Mouse (Mus musculus) megakaryocyte, embryonic 14.5 days (primary cell): ENCODE data around the gene Acod1.

Source experiments
- FLI1 ChIP-seq: IDR thresholded peaks from 2 replicates; pipeline ENCODE4 v1.6.1; 2012; ENCODE audit warnings: low read length, inconsistent platforms, mixed read lengths
- GATA1 ChIP-seq: IDR thresholded peaks from 3 replicates; pipeline ENCODE4 v1.6.1; 2012; ENCODE audit warnings: mixed read lengths, low read length, inconsistent platforms, borderline replicate concordance

DNA sequence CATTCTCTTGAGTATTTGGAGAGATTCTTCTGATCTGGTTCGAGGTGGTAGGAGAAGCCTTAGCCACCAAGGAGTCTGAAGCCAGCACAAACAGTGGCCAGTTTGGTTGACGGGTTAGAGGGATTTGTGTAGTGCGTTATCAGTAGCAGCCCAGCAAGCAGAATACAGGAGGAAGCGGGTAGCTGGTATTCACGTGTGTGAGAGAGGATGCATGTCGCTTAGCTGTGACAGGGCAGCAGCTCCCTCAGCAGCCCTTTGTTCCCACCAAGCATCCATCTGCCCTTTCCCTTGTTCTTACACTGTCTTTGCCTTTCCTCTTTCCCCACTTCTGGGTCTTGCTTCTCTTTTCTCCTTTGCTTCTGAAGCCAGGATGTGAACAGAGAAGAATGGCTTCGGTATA lies 28.4 kb downstream of the Acod1 start:
- TF ChIP-seq GATA1 (no peak), FLI1 (no peak)
